Mouse (Mus musculus): ENCODE results near the gene Fam214a. TPM values are rescaled to one million over a fixed set of nuclear protein-coding genes. Genes with fewer than 3 reads are reported as not detected.

The Fam214a gene
- polyA plus RNA-seq, 1 experiment from 2014 or later, result 14.0 TPM

- 7% methylated on average over 30 of the region's 31 CpGs for WGBS
- peak overlapping the region; percentile 94 for H3K27ac ChIP-seq
- H3K4me1 ChIP-seq, result peaks cover 5% of the 10 kb centered on the region
- H3K4me3 ChIP-seq, result peak overlapping the region; percentile 90
- H3K27me3 ChIP-seq, result no peaks in the 10 kb centered on the region
- H3K36me3 ChIP-seq, result peaks cover 3% of the 10 kb centered on the region; the same call in 1 of the 2 replicates
- no peaks in the 10 kb centered on the region for H3K9me3 ChIP-seq
- peak overlapping the region; percentile 87 for H3K9ac ChIP-seq
- ATAC-seq (ENCODE audit: insufficient number of reproducible peaks, insufficient read depth, low FRiP score, low TSS enrichment), result peak; percentile 68
- peak overlapping the region; percentile 90 for H3K4me2 ChIP-seq (replicated peaks)
Observed at GRCm38 (mm10) chr9:74953265-74953958, 728 bp downstream of the Fam214a start.

GRCm38 (mm10) chr9:74953959-74954279, 1.2 kb downstream of the Fam214a start:
- 61% methylated on average over 2 of the region's 2 CpGs for WGBS
- no peak overlapping the region for H3K27ac ChIP-seq
- no peak for ATAC-seq (ENCODE audit: insufficient number of reproducible peaks, insufficient read depth, low FRiP score, low TSS enrichment)

DNA sequence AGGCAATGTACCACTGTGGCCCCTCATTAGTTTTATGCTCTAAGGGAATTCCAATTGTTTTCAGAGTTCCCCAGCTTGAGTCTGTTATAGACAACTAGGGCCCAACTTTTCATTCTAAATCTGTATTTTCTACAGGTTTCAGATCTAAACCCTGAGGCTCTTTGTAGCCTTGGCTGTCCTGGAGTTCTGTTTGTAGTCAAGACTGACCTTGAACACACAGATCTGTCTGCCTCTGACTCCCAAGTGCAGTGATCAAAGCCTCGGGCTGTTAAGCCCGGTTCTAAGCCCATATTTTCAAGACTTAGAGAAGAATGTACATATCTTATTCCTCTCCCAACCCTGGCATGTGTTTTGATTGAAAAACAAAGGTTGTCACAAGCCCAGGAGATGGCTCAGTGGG, 1.7 kb downstream of the Fam214a start:
- Histone ChIP-seq H3K27me3 (no peaks in the 10 kb centered on the region), H3K9ac (no peak overlapping the region), H3K27ac (no peak overlapping the region), H3K4me3 (no peak overlapping the region), H3K4me1 (peaks cover 5% of the 10 kb centered on the region), H3K4me2 (replicated peaks) (no peak overlapping the region), H3K9me3 (no peaks in the 10 kb centered on the region), H3K36me3 (peaks cover 3% of the 10 kb centered on the region; the same call in 1 of the 2 replicates)
- no peak for ATAC-seq (ENCODE audit: insufficient number of reproducible peaks, insufficient read depth, low FRiP score, low TSS enrichment)
- 73% methylated on average over 2 of the region's 2 CpGs for WGBS

More at GRCm38 (mm10) chr9:74953959-74954279, 1.2 kb downstream of the Fam214a start:
- Histone ChIP-seq H3K4me2 (replicated peaks) (peak overlapping the region; percentile 90), H3K4me1 (peaks cover 5% of the 10 kb centered on the region), H3K4me3 (peak overlapping the region; percentile 90), H3K36me3 (peaks cover 3% of the 10 kb centered on the region; the same call in 1 of the 2 replicates), H3K9ac (peak overlapping the region; percentile 87; the same call in 1 of the 2 replicates), H3K9me3 (no peaks in the 10 kb centered on the region), H3K27me3 (no peaks in the 10 kb centered on the region)

- H3K4me3 ChIP-seq, result no peak overlapping the region
- no peak overlapping the region for H3K27ac ChIP-seq
- peaks cover 3% of the 10 kb centered on the region; the same call in 1 of the 2 replicates for H3K36me3 ChIP-seq
- H3K27me3 ChIP-seq, result no peaks in the 10 kb centered on the region
- no peak overlapping the region for H3K4me2 ChIP-seq (replicated peaks)
- no peak for ATAC-seq (ENCODE audit: insufficient number of reproducible peaks, insufficient read depth, low FRiP score, low TSS enrichment)
- H3K9ac ChIP-seq, result no peak overlapping the region
- no peaks in the 10 kb centered on the region for H3K4me1 ChIP-seq
- no peaks in the 10 kb centered on the region for H3K9me3 ChIP-seq
- 57% methylated on average over 6 of the region's 6 CpGs for WGBS
Observed at GRCm38 (mm10) chr9:74960630-74961029, 7.9 kb downstream of the Fam214a start.

DNA sequence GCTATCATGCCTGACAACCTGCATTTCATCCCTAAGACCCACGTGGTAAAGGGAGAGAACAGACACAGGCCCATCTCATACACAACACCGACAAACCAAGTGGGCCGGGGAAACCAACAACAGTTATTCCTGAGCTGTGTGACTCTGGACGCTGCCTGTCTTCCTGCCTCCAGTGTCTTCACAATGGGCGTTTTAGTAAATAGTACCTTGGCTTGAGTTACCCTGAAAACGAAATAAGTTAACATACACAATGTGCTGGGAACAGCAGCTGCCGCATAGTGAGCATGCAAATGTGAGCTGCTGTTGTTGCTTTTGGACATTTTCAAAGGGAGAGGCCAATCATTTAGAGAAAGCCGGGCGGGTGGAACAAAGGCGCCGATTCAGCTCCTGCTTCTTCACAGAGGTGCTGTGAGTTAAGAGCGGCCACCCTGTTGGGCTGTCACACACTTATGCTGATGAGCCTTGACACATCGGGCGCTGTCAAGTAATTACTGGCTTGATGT, 8.4 kb downstream of the Fam214a start:
- Histone ChIP-seq H3K4me1 (no peaks in the 10 kb centered on the region), H3K27me3 (no peaks in the 10 kb centered on the region), H3K4me3 (no peak overlapping the region), H3K36me3 (peaks cover 1% of the 10 kb centered on the region; the same call in 1 of the 2 replicates), H3K9ac (no peak overlapping the region), H3K4me2 (replicated peaks) (no peak overlapping the region), H3K9me3 (no peaks in the 10 kb centered on the region), H3K27ac (no peak overlapping the region)
- ATAC-seq (ENCODE audit: insufficient number of reproducible peaks, insufficient read depth, low FRiP score, low TSS enrichment), result no peak
- 12% methylated on average over 14 of the region's 14 CpGs for WGBS

- no peak overlapping the region for H3K4me3 ChIP-seq
- no peaks in the 10 kb centered on the region for H3K27me3 ChIP-seq
- no peak overlapping the region for H3K27ac ChIP-seq
- no peak overlapping the region for H3K9ac ChIP-seq
- H3K36me3 ChIP-seq, result no peaks in the 10 kb centered on the region
- WGBS, result 72% methylated on average over 2 of the region's 2 CpGs
- no peak overlapping the region for H3K4me2 ChIP-seq (replicated peaks)
- no peak for ATAC-seq (ENCODE audit: insufficient number of reproducible peaks, insufficient read depth, low FRiP score, low TSS enrichment)
- no peaks in the 10 kb centered on the region for H3K9me3 ChIP-seq
- H3K4me1 ChIP-seq, result 0 out of 2 replicates have a peak, but pooled peaks cover 4% of the 10 kb centered on the region
Observed at GRCm38 (mm10) chr9:74963953-74964352, 11.3 kb downstream of the Fam214a start.

DNA sequence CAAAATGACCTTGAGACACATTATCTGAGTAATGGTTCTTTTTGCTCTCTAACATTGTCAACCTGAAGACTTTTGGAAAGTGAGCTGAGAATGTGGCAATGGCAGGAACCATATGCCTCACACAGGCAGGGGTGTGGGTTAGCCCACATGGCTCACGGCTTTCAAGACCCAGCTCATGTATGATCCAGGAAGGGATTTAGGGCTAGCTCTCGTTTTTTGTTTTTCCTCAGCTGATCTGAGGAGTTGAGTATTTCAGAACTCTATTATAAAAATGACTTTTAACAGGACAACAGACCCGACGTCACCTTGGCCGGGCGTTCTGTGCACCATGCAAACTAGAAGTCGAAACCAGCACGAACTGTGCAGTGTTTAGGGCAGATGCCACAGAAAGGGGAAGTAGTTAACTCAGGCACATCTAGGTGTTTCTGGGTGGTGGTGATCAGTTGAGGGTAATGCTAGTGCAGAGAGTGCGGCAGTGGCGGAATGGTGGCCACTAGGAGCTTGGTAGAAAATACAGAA, 12.2 kb downstream of the Fam214a start:
- no peak for ATAC-seq (ENCODE audit: insufficient number of reproducible peaks, insufficient read depth, low FRiP score, low TSS enrichment)
- Histone ChIP-seq H3K4me1 (0 out of 2 replicates have a peak, but pooled peaks cover 4% of the 10 kb centered on the region), H3K4me3 (no peak overlapping the region), H3K9ac (no peak overlapping the region), H3K4me2 (replicated peaks) (no peak overlapping the region), H3K9me3 (no peaks in the 10 kb centered on the region), H3K27me3 (no peaks in the 10 kb centered on the region), H3K27ac (no peak overlapping the region), H3K36me3 (no peaks in the 10 kb centered on the region)
- WGBS, result 89% methylated on average over 10 of the region's 10 CpGs

- H3K9me3 ChIP-seq, result no peaks in the 10 kb centered on the region
- 80% methylated on average over 4 of the region's 4 CpGs for WGBS
- H3K4me1 ChIP-seq, result 0 out of 2 replicates have a peak, but pooled peaks cover 4% of the 10 kb centered on the region
- no peak overlapping the region for H3K9ac ChIP-seq
- no peak overlapping the region for H3K4me3 ChIP-seq
- no peaks in the 10 kb centered on the region for H3K27me3 ChIP-seq
- ATAC-seq (ENCODE audit: insufficient number of reproducible peaks, insufficient read depth, low FRiP score, low TSS enrichment), result no peak
- no peaks in the 10 kb centered on the region for H3K36me3 ChIP-seq
- H3K27ac ChIP-seq, result no peak overlapping the region
- H3K4me2 ChIP-seq (replicated peaks), result no peak overlapping the region
Observed at GRCm38 (mm10) chr9:74966200-74966599, 13.5 kb downstream of the Fam214a start.

GRCm38 (mm10) chr9:74968647-74969428, 16.2 kb downstream of the Fam214a start:
- 0 out of 2 replicates have a peak, but pooled peaks cover 4% of the 10 kb centered on the region for H3K4me1 ChIP-seq
- H3K9me3 ChIP-seq, result no peaks in the 10 kb centered on the region
- H3K4me2 ChIP-seq (replicated peaks), result no peak overlapping the region
- ATAC-seq (ENCODE audit: insufficient number of reproducible peaks, insufficient read depth, low FRiP score, low TSS enrichment), result no peak
- H3K27me3 ChIP-seq, result no peaks in the 10 kb centered on the region
- WGBS, result 87% methylated on average over 8 of the region's 8 CpGs
- H3K27ac ChIP-seq, result no peak overlapping the region
- no peak overlapping the region for H3K9ac ChIP-seq
- no peaks in the 10 kb centered on the region for H3K36me3 ChIP-seq
- no peak overlapping the region for H3K4me3 ChIP-seq

DNA sequence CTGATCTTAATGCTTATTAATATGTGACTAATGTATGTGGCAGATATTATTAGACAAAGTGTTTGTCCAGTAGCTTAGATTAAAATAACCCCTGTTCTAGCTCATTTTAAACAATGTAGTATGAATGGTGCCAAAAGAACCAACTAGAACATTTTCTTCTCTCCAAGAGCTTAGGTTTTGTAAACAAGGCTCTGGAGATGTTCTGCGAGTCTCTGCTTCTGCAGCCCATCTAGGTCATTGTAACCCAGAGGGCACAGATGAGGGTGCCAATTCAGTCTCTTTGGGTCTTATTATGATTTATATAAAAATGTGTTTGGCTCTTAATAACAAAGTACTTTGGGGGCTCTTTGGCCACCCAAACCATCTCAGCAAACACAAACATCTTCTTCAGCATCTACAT, 17.9 kb downstream of the Fam214a start:
- H3K4me3 ChIP-seq, result no peak overlapping the region
- H3K27ac ChIP-seq, result no peak overlapping the region
- no peak overlapping the region for H3K4me2 ChIP-seq (replicated peaks)
- no peaks in the 10 kb centered on the region for H3K27me3 ChIP-seq
- ATAC-seq (ENCODE audit: insufficient number of reproducible peaks, insufficient read depth, low FRiP score, low TSS enrichment), result no peak
- peaks cover 13% of the 10 kb centered on the region; the same call in 1 of the 2 replicates for H3K4me1 ChIP-seq
- no peaks in the 10 kb centered on the region for H3K9me3 ChIP-seq
- no peak overlapping the region for H3K9ac ChIP-seq
- no peaks in the 10 kb centered on the region for H3K36me3 ChIP-seq
- 96% methylated on average over 1 of the region's 1 CpGs for WGBS

- H3K27ac ChIP-seq, result no peak overlapping the region
- H3K4me2 ChIP-seq (replicated peaks), result no peak overlapping the region
- no peaks in the 10 kb centered on the region for H3K36me3 ChIP-seq
- H3K9ac ChIP-seq, result no peak overlapping the region
- H3K4me1 ChIP-seq, result peaks cover 14% of the 10 kb centered on the region; the same call in 1 of the 2 replicates
- ATAC-seq (ENCODE audit: insufficient number of reproducible peaks, insufficient read depth, low FRiP score, low TSS enrichment), result no peak
- WGBS, result 89% methylated on average over 12 of the region's 12 CpGs
- no peaks in the 10 kb centered on the region for H3K9me3 ChIP-seq
- H3K4me3 ChIP-seq, result no peak overlapping the region
- H3K27me3 ChIP-seq, result no peaks in the 10 kb centered on the region
Observed at GRCm38 (mm10) chr9:74971191-74971976, 18.7 kb downstream of the Fam214a start.
